Mouse (Mus musculus) kidney, postnatal 0 days (tissue): ENCODE measurements at regions not wholly inside any gene's neighbourhood (a gene's known extent, or its start where the extent isn't known, plus 50 kb on each side); places are given as distances from the start of the nearest gene placed in this dataset.
A peak's percentile ranks its signal among the peaks of the same experiment; 100 is the strongest.

Source experiments
- ATAC-seq: fragments of 200-750 bp; cut with Nextera tagmentation; replicated peaks from 2 replicates; pipeline ENCODE4 v1.8.0; 2017; ENCODE audit warnings: low read depth, moderate number of reproducible peaks, moderate TSS enrichment, moderate library complexity; ENCODE audit not compliant: low FRiP score
- DNase-seq: peaks from one replicate; pipeline ENCODE4 v3.0.0-alpha.2; 2016; ENCODE audit warnings: low spot score
- H3K27ac ChIP-seq: fragments of 300-500 bp; sonication (generic); 2 replicates; pipeline ENCODE4 v1.5.1; 2014; ENCODE audit warnings: mild to moderate bottlenecking
- H3K27me3 ChIP-seq: fragments of 300-500 bp; sonication (generic); 2 replicates; pipeline ENCODE4 v1.6.1; 2014; ENCODE audit warnings: low read length, mixed read lengths; ENCODE audit not compliant: insufficient read depth
- H3K36me3 ChIP-seq: fragments of 300-500 bp; sonication (generic); 2 replicates; pipeline ENCODE4 v1.6.1; 2014; ENCODE audit warnings: low read length, mixed read lengths; ENCODE audit not compliant: insufficient read depth
- H3K4me1 ChIP-seq: fragments of 300-500 bp; sonication (generic); replicated peaks from 2 replicates; pipeline ENCODE4 v1.6.1; 2014; ENCODE audit warnings: antibody characterized with exemption, low read length, mixed read lengths; ENCODE audit not compliant: insufficient read depth
- H3K4me2 ChIP-seq: fragments of 300-500 bp; sonication (generic); 2 replicates; pipeline ENCODE4 v1.6.1; 2014; ENCODE audit warnings: mild to moderate bottlenecking, low read length, moderate library complexity, mixed read lengths
- H3K4me3 ChIP-seq: fragments of 300-500 bp; sonication (generic); replicated peaks from 2 replicates; pipeline ENCODE4 v1.5.1; 2014; ENCODE audit warnings: low read depth, low read length
- H3K9ac ChIP-seq: fragments of 300-500 bp; sonication (generic); 2 replicates; pipeline ENCODE4 v1.6.1; 2014; ENCODE audit warnings: low read depth, low read length
- H3K9me3 ChIP-seq: fragments of 300-500 bp; sonication (generic); replicated peaks from 2 replicates; pipeline ENCODE4 v1.6.1; 2016; ENCODE audit warnings: low read length, inconsistent platforms, mixed read lengths
- CTCF ChIP-seq: IDR thresholded peaks from 2 replicates; pipeline ENCODE4 v1.5.1; 2016; ENCODE audit warnings: antibody characterized with exemption, low read depth, mild to moderate bottlenecking, moderate library complexity
- WGBS: fragments of 180-500 bp; shearing (Covaris S2); extraction: QIAGEN DNeasy Blood & Tissue Kit; methylation state at CpG from one replicate; pipeline ENCODE4 v1.1.7; 2014; 5-methylcytosine and 5-hydroxymethylcytosine counted together

GRCm38 (mm10) chr6:140897111-140897510, 168.0 kb downstream of the Gm11077 start:
- ATAC-seq (no peak), DNase-seq (peak; percentile 42)
- Histone ChIP-seq H3K4me2 (no peak overlapping the region), H3K9ac (no peak overlapping the region), H3K9me3 (no peaks in the 10 kb centered on the region), H3K4me3 (no peak overlapping the region), H3K4me1 (no peaks in the 10 kb centered on the region), H3K27ac (no peak overlapping the region), H3K27me3 (no peaks in the 10 kb centered on the region), H3K36me3 (no peaks in the 10 kb centered on the region)
- no peak for TF ChIP-seq CTCF
- 32% methylated on average over 8 of the region's 8 CpGs for WGBS

- Histone ChIP-seq H3K27ac (no peak overlapping the region), H3K36me3 (no peaks in the 10 kb centered on the region), H3K4me3 (no peak overlapping the region), H3K4me1 (no peaks in the 10 kb centered on the region), H3K9me3 (no peaks in the 10 kb centered on the region), H3K4me2 (no peak overlapping the region), H3K27me3 (no peaks in the 10 kb centered on the region), H3K9ac (no peak overlapping the region)
- WGBS = 48% methylated on average over 12 of the region's 12 CpGs
- peak; percentile 83 for DNase-seq
- peak; percentile 80 for TF ChIP-seq CTCF
- peak; percentile 57; the same call in 1 of the 2 replicates for ATAC-seq
Measured at GRCm38 (mm10) chr6:140924319-140924981, 195.4 kb downstream of the Gm11077 start.

- TF ChIP-seq CTCF = no peak
- Histone ChIP-seq H3K4me1 (no peaks in the 10 kb centered on the region), H3K36me3 (no peaks in the 10 kb centered on the region), H3K4me2 (no peak overlapping the region), H3K27me3 (no peaks in the 10 kb centered on the region), H3K27ac (no peak overlapping the region), H3K9me3 (no peaks in the 10 kb centered on the region), H3K4me3 (no peak overlapping the region), H3K9ac (no peak overlapping the region)
- DNase-seq (no peak), ATAC-seq (no peak)
- WGBS = 84% methylated on average over 3 of the region's 3 CpGs
Measured at GRCm38 (mm10) chr6:140927616-140928015, 198.5 kb downstream of the Gm11077 start.

GRCm38 (mm10) chr6:140934286-140934685, 205.2 kb downstream of the Gm11077 start:
- WGBS = 68% methylated on average over 6 of the region's 6 CpGs

GRCm38 (mm10) chr6:140938025-140938424, 208.9 kb downstream of the Gm11077 start:
- WGBS = 83% methylated on average over 1 of the region's 1 CpGs
- no peak for TF ChIP-seq CTCF
- no peak overlapping the region for H3K9ac ChIP-seq
- H3K27me3 ChIP-seq = no peaks in the 10 kb centered on the region
- no peak overlapping the region for H3K27ac ChIP-seq
- no peaks in the 10 kb centered on the region for H3K4me1 ChIP-seq
- no peak overlapping the region for H3K4me3 ChIP-seq
- no peak overlapping the region for H3K4me2 ChIP-seq
- ATAC-seq (no peak), DNase-seq (no peak)
- H3K36me3 ChIP-seq = no peaks in the 10 kb centered on the region
- no peaks in the 10 kb centered on the region for H3K9me3 ChIP-seq

More at GRCm38 (mm10) chr6:140934286-140934685, 205.2 kb downstream of the Gm11077 start:
- H3K36me3 ChIP-seq = no peaks in the 10 kb centered on the region
- no peaks in the 10 kb centered on the region for H3K4me1 ChIP-seq
- ATAC-seq (no peak), DNase-seq (no peak)
- no peaks in the 10 kb centered on the region for H3K27me3 ChIP-seq
- H3K4me2 ChIP-seq = no peak overlapping the region
- H3K27ac ChIP-seq = no peak overlapping the region
- no peak overlapping the region for H3K9ac ChIP-seq
- no peaks in the 10 kb centered on the region for H3K9me3 ChIP-seq
- no peak overlapping the region for H3K4me3 ChIP-seq
- TF ChIP-seq CTCF = no peak

- no peak overlapping the region for H3K4me2 ChIP-seq
- no peaks in the 10 kb centered on the region for H3K4me1 ChIP-seq
- H3K9me3 ChIP-seq = no peaks in the 10 kb centered on the region
- H3K27ac ChIP-seq = no peak overlapping the region
- H3K36me3 ChIP-seq = no peaks in the 10 kb centered on the region
- no peaks in the 10 kb centered on the region for H3K27me3 ChIP-seq
- 63% methylated on average over 2 of the region's 2 CpGs for WGBS
- H3K4me3 ChIP-seq = no peak overlapping the region
- DNase-seq (no peak), ATAC-seq (no peak)
- no peak overlapping the region for H3K9ac ChIP-seq
- no peak for TF ChIP-seq CTCF
Measured at GRCm38 (mm10) chr6:140946720-140947119, 217.6 kb downstream of the Gm11077 start.

GRCm38 (mm10) chr6:140950483-140950882, 221.4 kb downstream of the Gm11077 start:
- DNase-seq (no peak), ATAC-seq (no peak)
- Histone ChIP-seq H3K9me3 (no peaks in the 10 kb centered on the region), H3K27ac (no peak overlapping the region), H3K4me1 (no peaks in the 10 kb centered on the region), H3K4me3 (no peak overlapping the region), H3K9ac (no peak overlapping the region), H3K27me3 (no peaks in the 10 kb centered on the region), H3K36me3 (no peaks in the 10 kb centered on the region), H3K4me2 (no peak overlapping the region)
- no peak for TF ChIP-seq CTCF
- 78% methylated on average over 6 of the region's 6 CpGs for WGBS
